Mouse (Mus musculus) MEL (cell line): ENCODE measurements around the gene Smchd1.

Experiments used
- CTCF ChIP-seq, 3 experiments: IDR thresholded peaks in 2 of 3; conservative IDR thresholded peaks in 1 of 3; 2 replicates each; pipeline ENCODE4 v1.5.1; 2011 to 2012; ENCODE audit warnings: low read length in 3 of 3, low read depth in 2 of 3, mild to moderate bottlenecking in 2 of 3, improper control_type of control experiment in 1 of 3, inconsistent platforms in 1 of 3, mixed read lengths in 1 of 3, moderate library complexity in 1 of 3; ENCODE audit not compliant: control insufficient read depth in 1 of 3, insufficient read depth in 1 of 3, poor library complexity in 1 of 3, severe bottlenecking in 1 of 3
- POLR2A ChIP-seq, 2 experiments: IDR thresholded peaks; 2 replicates each; pipeline ENCODE4 v1.6.1; 2011 to 2012; ENCODE audit warnings: low read length in 2 of 2, mild to moderate bottlenecking in 2 of 2, control low read depth in 1 of 2, improper control_type of control experiment in 1 of 2, low read depth in 1 of 2, moderate library complexity in 1 of 2; ENCODE audit not compliant: control insufficient read depth in 1 of 2, insufficient read depth in 1 of 2, poor library complexity in 1 of 2
- USF1 ChIP-seq: IDR thresholded peaks from 2 replicates; pipeline ENCODE4 v1.6.1; 2014; ENCODE audit warnings: low read depth, mild to moderate bottlenecking, inconsistent platforms, low read length, improper control_type of control experiment, moderate library complexity

DNA sequence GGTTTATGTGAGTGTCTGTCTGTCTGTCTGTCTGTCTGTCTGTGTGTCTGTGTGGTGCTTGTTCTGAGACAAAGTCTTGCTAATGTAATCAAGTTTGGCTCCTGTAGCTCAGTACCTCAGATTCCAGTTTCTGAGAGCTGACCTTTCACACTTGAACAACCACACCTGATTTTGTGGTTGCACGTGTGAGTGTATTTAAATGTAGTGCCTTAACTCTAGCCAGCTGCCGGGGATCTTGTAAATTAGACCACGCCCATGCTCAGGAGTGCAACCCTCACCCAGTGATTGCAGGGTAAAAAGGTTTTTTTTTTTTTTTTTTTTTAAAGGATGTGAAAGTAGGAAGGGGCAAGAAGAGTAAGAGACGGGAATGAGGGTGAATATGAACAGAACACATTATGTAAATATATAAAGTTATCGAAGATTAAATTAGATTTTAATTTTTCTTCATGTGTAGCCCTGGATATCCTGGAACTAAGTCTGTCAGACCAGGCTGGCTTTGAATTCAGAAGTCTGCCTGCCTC lies 4.3 kb upstream of the Smchd1 start:
- TF ChIP-seq POLR2A (IDR thresholded peaks at IDR 0.05; ENCODE audit: control insufficient read depth in 1 of 2, insufficient read depth in 1 of 2, low read depth in 1 of 2, low read length in 2 of 2, poor library complexity in 1 of 2) (no peak), CTCF (IDR thresholded peaks at IDR 0.05 in 2 of 3, conservative IDR thresholded peaks at IDR 0.05 in 1 of 3; ENCODE audit: control insufficient read depth in 1 of 3, insufficient read depth in 1 of 3, low read depth in 2 of 3, low read length in 3 of 3, poor library complexity in 1 of 3, severe bottlenecking in 1 of 3) (no peak), USF1 (no peak)
